Mouse (Mus musculus): Measurements from ENCODE around the gene Prcp.

- TF ChIP-seq POLR2A (IDR thresholded peaks at IDR 0.05; ENCODE audit: extremely low read depth, insufficient read depth, low read length), result no peak
- no peak for TF ChIP-seq CTCF (IDR thresholded peaks at IDR 0.05; ENCODE audit: low read depth, low read length)
Observed at GRCm38 (mm10) chr7:92837907-92838306, 36.4 kb upstream of the Prcp start.
